ENCODE assay signal across 11 mouse cellular contexts in genomic region chr4:140179576-140179975, GRCm38 (mm10).
DNase-seq lines count a peak whose midpoint lies in the region; TF ChIP-seq lines count a peak whose summit lies in the region.
"Had no signal": no experiment of that assay in that cellular context is flagged by ENCODE, and none has a peak within 500 bp of the region (broad histone marks: within the 10 kb centered on the region; RNA-seq: fewer than 3 reads in every experiment).

No protein-coding gene starts in this region.

- no peaks in the 10 kb centered on the region for H3K4me1 ChIP-seq in cortical plate, adult 2 months (ENCODE audit: control insufficient read depth, insufficient read depth, low read length)

- no peak overlapping the region for H3K4me3 ChIP-seq in layer of hippocampus, adult 2 months
- H3K4me3 ChIP-seq in cortical plate, adult 2 months (ENCODE audit: insufficient read depth, low read length), result no peak overlapping the region
- H3K4me3 ChIP-seq: heart, embryonic 13.5 days had no signal

- no peak for TF ChIP-seq POLR2A in brain, embryonic 14.5 days (IDR thresholded peaks at IDR 0.05; ENCODE audit: borderline replicate concordance, extremely low read depth, insufficient read depth, insufficient read length, poor library complexity, severe bottlenecking)
- no peak for TF ChIP-seq POLR2A in cortical plate, adult 2 months (IDR thresholded peaks at IDR 0.05; ENCODE audit: extremely low read depth, insufficient read depth, low read length)

- peak; percentile 64 for TF ChIP-seq CTCF in layer of hippocampus, adult 2 months (conservative IDR thresholded peaks at IDR 0.05)
- peak; percentile 45; the same call in 1 of the 2 replicates for TF ChIP-seq CTCF in brain, embryonic 14.5 days (IDR thresholded peaks at IDR 0.05; ENCODE audit: borderline replicate concordance, extremely low read depth, insufficient read depth, insufficient read length)
- TF ChIP-seq CTCF in cortical plate, adult 2 months (IDR thresholded peaks at IDR 0.05; ENCODE audit: extremely low read depth, insufficient read depth, low read length), result peak; percentile 20; the same call in 1 of the 2 replicates

- DNase-seq in embryo, embryonic 11 days, result peak; percentile 27
- DNase-seq in embryo, embryonic 9.5 days (ENCODE audit: extremely low spot score), result no peak
- no peak for DNase-seq in layer of hippocampus, adult 2 months (ENCODE audit: low spot score in 2 of 2)
- DNase-seq in layer of hippocampus, adult 18-20 months (ENCODE audit: low spot score in 2 of 2), result no peak
- no peak for DNase-seq in brain, embryonic 14.5 days (ENCODE audit: low read depth)
- DNase-seq in urinary bladder, postnatal 14 days (ENCODE audit: low spot score), result no peak
- DNase-seq in B cell, adult 2 months, result no peak
- DNase-seq: lung, postnatal 36 days had no signal

- no peak overlapping the region for H3K27ac ChIP-seq in layer of hippocampus, adult 2 months
- no peak overlapping the region for H3K27ac ChIP-seq in cortical plate, adult 2 months (ENCODE audit: insufficient read depth, low read length)
- H3K27ac ChIP-seq: heart, embryonic 13.5 days; hindbrain, embryonic 14.5 days had no signal
